Mouse (Mus musculus) E14TG2a.4 (cell line): ENCODE results near the gene Supt5.

Source experiments
- H3K27me3 ChIP-seq: 2 replicates; pipeline ENCODE4 v1.6.1; 2014; ENCODE audit warnings: low read length, control low read depth; ENCODE audit not compliant: insufficient read depth
- H3K36me3 ChIP-seq: 2 replicates; pipeline ENCODE4 v1.6.1; 2014; ENCODE audit warnings: low read length, control low read depth; ENCODE audit not compliant: insufficient read depth
- H3K4me1 ChIP-seq: replicated peaks from 2 replicates; pipeline ENCODE4 v1.6.1; 2014; ENCODE audit warnings: low read depth, low read length, control low read depth
- H3K4me3 ChIP-seq: replicated peaks from 2 replicates; pipeline ENCODE4 v1.5.1; 2014; ENCODE audit warnings: mild to moderate bottlenecking, low read length
- H3K9me3 ChIP-seq: 2 replicates; pipeline ENCODE4 v1.6.1; 2014; ENCODE audit warnings: low read length, control low read depth
- CTCF ChIP-seq: conservative IDR thresholded peaks from 2 replicates; pipeline ENCODE4 v1.5.1; 2014; ENCODE audit warnings: low read length
- NANOG ChIP-seq: IDR thresholded peaks from 2 replicates; pipeline ENCODE4 v1.6.1; 2014; ENCODE audit warnings: borderline replicate concordance, low read length, mixed read lengths
- POU5F1 ChIP-seq: IDR thresholded peaks from 2 replicates; pipeline ENCODE4 v1.6.1; 2014; ENCODE audit warnings: low read length, borderline replicate concordance

The Supt5 gene

DNA sequence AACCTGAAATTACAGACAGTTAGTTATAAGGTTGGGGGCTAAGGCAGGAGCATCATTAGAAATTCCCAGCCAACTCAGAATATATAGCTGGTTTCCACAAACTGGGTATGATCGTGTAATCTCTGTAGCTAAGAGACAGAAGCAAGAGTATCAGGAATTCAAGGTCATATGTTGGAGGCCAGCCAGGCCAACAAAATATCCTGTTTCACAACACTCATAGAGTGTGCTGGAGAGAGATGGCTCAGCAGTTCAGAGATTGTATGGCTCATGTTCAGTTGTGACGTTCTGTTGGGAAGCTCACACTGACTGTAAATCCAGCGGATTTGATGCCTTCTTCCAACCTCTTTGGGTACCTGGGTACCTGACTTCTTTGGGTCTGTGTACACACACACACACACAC lies 9.2 kb upstream of the Supt5 start:
- no peaks in the 10 kb centered on the region for H3K27me3 ChIP-seq
- TF ChIP-seq POU5F1: no peak
- TF ChIP-seq NANOG: no peak
- TF ChIP-seq CTCF: no peak
- peaks cover 17% of the 10 kb centered on the region for H3K36me3 ChIP-seq
- H3K4me1 ChIP-seq: peaks cover 45% of the 10 kb centered on the region
- H3K9me3 ChIP-seq: no peaks in the 10 kb centered on the region
- no peak overlapping the region for H3K4me3 ChIP-seq

DNA sequence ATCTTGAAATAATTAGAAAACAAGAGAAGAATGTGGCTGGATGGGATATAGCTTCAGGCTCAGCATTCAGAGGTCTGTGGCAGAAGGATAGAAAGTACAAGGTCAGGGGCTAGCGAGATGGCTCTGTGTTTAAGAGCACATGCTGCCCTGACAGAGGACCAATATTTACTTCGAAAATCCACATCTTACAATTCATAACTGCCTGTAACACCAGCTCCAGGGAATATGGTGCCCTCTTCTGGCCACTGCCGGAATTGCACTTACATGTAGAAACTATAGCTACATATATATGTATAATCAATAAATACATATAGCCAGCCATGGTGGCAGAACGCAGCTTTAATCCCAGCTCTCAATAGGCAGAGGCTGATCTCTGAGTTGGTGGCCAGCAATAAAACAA lies 6.1 kb upstream of the Supt5 start:
- Histone ChIP-seq H3K9me3 (no peaks in the 10 kb centered on the region), H3K27me3 (no peaks in the 10 kb centered on the region), H3K4me3 (no peak overlapping the region), H3K4me1 (peaks cover 56% of the 10 kb centered on the region), H3K36me3 (no peaks in the 10 kb centered on the region)
- TF ChIP-seq NANOG (no peak), CTCF (peak; percentile 94)

DNA sequence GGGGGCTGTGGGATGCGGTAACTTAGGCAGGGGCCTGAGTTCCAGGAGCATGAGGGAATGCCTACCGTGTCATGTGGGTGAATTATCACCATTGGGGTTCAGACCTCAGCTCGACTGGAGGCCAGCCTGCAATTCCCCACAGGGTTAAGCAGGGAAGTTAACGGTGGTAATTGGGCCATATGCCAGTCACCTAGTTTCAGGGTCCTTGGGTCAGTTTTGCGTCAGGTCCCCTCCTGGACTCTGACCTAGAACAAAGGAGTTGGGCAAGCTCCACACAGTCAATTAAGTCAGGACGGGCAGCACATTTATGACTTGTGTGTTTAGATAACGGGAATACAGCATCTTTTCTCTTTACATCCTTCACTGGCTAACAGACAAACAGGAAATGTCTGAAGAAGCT lies 2.8 kb upstream of the Supt5 start:
- Histone ChIP-seq H3K36me3 (peaks cover 7% of the 10 kb centered on the region), H3K9me3 (no peaks in the 10 kb centered on the region), H3K4me1 (peaks cover 64% of the 10 kb centered on the region), H3K4me3 (no peak overlapping the region), H3K27me3 (no peaks in the 10 kb centered on the region)
- no peak for TF ChIP-seq POU5F1
- no peak for TF ChIP-seq CTCF
- no peak for TF ChIP-seq NANOG

DNA sequence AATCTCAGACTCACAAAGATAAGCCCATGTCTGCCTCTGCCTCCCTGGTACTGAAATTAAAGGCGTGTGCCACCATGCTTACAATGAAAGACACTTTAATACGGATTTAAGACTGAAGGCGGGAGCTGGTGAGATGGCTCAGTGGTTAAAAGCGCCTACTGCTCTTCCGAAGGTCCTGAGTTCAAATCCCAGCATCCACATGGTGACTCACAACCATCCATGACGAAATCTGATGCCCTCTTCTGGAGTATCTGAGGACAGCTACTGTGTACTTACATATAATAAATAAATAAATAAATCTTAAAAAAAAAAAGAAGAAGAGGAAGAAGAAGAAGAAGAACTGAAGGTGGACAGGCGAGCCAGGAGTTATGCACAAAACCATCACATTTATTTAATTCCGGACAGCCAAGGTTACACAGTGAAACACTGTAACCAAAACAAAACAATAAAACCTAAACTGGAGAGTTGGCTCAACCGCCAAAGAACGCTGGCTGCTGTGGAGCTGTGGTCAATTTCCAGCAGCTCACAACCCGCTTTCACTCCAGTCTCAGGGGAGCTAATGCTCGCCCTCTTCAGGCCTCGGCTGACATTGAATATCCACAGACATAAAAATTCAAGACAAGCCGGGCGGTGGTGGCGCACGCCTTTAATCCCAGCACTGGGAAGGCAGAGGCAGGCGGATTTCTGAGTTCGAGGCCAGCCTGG lies 819 bp upstream of the Supt5 start:
- H3K9me3 ChIP-seq: no peaks in the 10 kb centered on the region
- H3K4me1 ChIP-seq: peaks cover 81% of the 10 kb centered on the region
- peaks cover 26% of the 10 kb centered on the region for H3K36me3 ChIP-seq
- TF ChIP-seq CTCF (no peak), POU5F1 (no peak), NANOG (no peak)
- no peaks in the 10 kb centered on the region for H3K27me3 ChIP-seq
- H3K4me3 ChIP-seq: peak overlapping the region; percentile 93

DNA sequence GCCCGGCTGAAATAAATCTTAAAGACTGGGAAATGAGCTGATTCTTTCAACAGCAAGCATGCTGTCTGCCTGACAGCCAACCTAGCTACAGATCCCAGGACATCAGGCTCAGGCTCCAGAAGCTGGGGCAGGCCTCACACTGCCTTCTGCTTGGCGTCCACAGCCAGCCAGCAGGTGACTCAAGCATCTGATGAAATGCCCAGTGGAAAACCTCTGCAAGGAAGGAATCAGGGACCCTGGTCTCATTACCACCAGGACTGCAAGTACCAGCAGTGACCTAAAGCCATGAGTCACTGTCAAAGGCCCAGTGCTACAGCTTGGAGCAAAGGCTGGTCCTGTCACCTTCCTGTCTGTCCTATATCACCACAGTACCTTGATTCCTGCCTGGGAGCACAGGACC lies 3.1 kb downstream of the Supt5 start:
- TF ChIP-seq NANOG: no peak
- TF ChIP-seq POU5F1: no peak
- no peak for TF ChIP-seq CTCF
- no peak overlapping the region for H3K4me3 ChIP-seq

DNA sequence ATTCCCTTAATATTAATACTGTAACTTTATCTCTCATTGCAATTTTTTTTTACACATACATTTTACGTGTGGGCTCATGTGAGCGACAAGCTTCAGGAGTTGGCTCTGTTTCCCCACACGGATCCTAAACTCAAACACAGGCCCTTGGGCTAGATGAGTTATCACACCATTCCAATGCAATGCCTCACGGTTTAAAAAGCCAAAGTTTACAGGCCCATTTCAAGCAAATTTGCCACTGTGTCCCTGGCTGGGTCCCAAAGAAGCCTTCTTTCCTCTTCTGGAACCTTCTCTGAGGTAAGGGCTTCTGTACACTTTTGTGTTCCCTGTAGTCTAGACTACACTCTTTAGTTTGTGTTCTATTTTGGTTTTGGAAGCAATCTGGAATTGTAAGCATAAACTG lies 4.0 kb downstream of the Supt5 start:
- H3K4me1 ChIP-seq: peaks cover 85% of the 10 kb centered on the region
- no peaks in the 10 kb centered on the region for H3K9me3 ChIP-seq
- peaks cover 72% of the 10 kb centered on the region for H3K36me3 ChIP-seq
- H3K27me3 ChIP-seq: no peaks in the 10 kb centered on the region
- no peak overlapping the region for H3K4me3 ChIP-seq
- no peak for TF ChIP-seq NANOG
- TF ChIP-seq POU5F1: no peak
- no peak for TF ChIP-seq CTCF

More for the DNA sequence above, 3.1 kb downstream of the Supt5 start:
- Histone ChIP-seq H3K36me3 (peaks cover 63% of the 10 kb centered on the region), H3K9me3 (no peaks in the 10 kb centered on the region), H3K27me3 (no peaks in the 10 kb centered on the region), H3K4me1 (peaks cover 83% of the 10 kb centered on the region)

DNA sequence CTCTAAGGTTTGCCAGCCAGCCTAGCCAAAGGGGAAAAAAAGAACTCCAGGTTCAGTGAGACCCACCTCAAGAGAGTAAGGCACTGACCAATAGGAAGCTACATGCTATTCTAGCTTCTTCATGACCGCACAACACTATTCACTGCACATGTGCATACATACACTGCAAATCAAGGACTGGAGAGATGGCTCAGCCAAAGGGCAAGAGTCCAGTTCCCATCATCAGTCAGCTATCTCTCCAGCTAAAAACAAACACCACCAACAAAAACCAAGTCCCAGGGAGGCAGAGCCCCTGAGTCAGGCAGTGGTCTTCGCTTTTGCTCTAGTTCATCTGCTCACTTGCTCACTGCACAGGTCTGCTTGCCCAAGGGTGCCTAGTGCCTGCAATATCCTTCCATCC lies 10.3 kb downstream of the Supt5 start:
- Histone ChIP-seq H3K36me3 (peaks cover 100% of the 10 kb centered on the region), H3K4me1 (peaks cover 56% of the 10 kb centered on the region), H3K27me3 (no peaks in the 10 kb centered on the region), H3K4me3 (no peak overlapping the region), H3K9me3 (no peaks in the 10 kb centered on the region)
- no peak for TF ChIP-seq POU5F1

DNA sequence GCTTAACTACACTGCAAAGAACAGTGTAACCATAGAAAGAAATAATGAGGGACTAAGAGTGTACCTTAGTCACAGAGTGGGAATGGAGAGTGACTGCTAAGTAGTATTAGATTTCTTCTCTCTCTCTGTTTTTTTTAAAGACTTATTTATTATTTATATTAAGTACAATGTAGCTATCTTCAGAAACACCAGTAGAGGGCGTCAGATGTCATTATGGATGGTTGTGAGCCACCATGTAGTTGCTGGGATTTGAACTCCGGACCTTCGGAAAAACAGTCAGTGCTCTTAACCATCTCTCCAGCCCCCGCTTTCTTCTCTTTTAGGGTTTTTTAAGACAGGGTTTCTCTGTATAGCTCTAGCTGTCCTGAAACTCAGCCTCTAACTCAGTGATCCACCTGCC lies 12.1 kb downstream of the Supt5 start:
- Histone ChIP-seq H3K4me3 (no peak overlapping the region), H3K9me3 (no peaks in the 10 kb centered on the region), H3K4me1 (peaks cover 39% of the 10 kb centered on the region), H3K27me3 (no peaks in the 10 kb centered on the region), H3K36me3 (peaks cover 100% of the 10 kb centered on the region)
- TF ChIP-seq POU5F1 (no peak), CTCF (peak; percentile 22)

DNA sequence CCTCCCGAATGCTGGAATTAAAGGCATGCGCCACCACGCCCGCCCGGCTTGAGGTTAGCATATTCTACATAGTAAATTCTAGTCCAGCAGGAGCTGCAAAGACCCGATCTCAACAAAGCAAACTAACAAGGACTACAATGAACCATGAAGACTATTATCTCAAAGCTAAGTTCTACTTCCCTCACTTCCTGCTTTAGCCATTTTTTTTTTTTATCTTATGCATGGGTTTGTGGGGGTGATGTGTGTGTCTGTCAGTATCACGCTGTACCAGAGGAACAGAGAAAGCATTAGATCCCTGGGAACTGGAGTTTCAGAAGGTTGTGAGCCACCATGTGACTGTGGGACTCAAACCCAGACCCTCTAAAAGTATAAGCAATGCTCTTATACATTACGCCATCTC lies 13.3 kb downstream of the Supt5 start:
- no peak for TF ChIP-seq NANOG
- TF ChIP-seq CTCF: no peak
- no peak for TF ChIP-seq POU5F1
- Histone ChIP-seq H3K27me3 (no peaks in the 10 kb centered on the region), H3K36me3 (peaks cover 100% of the 10 kb centered on the region), H3K4me1 (peaks cover 27% of the 10 kb centered on the region), H3K4me3 (no peak overlapping the region), H3K9me3 (no peaks in the 10 kb centered on the region)
